Mouse (Mus musculus) lung, postnatal 10 days (tissue): ENCODE data around the gene Mrps18c.

Experiments
- DNase-seq: peaks from one replicate; pipeline ENCODE4 v3.0.0; 2021

Gene Mrps18c

GRCm38 (mm10) chr5:100828701-100829100 lies 30.3 kb downstream of the Mrps18c start:
- DNase-seq = no peak

DNA sequence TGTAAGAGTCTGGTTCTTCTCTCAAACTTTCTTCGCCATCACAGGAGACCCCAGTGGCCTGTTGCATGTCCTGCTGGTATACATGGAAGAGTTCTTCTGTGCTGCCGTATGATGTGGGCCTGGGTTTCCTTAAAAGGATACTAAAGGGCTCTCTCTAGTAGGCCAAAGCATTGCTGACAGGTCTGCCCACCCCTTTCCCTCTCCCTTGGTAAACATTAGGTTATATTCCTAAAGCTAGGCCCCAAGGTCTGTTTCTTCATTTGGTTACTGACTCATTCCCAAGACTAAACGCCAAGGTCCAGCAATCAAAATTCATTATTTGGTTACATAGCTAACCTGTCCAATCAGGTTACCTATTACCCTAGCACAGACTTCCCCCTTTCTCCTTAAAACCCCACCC lies 34.3 kb downstream of the Mrps18c start:
- no peak for DNase-seq

DNA sequence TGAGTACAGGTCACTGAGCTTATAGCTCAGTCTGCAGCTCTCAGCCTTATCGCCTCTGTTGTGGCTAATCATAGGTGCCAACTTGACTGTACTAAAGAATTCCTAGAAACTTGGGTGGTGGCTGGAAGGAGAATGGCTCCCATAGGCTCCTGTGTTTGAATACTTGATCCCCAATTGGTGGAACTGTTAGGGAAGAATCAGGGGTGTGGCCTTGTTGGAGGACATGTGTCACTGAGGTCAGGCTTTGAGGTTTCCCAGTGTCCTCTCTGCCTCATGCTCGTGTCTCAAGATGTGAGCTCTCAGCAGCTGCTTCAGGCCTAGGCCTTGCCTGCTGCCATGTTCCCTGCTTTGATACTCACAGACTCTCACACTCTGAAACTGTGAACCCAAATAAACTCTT lies 35.4 kb downstream of the Mrps18c start:
- DNase-seq = no peak

GRCm38 (mm10) chr5:100835862-100836538 lies 37.6 kb downstream of the Mrps18c start:
- no peak for DNase-seq

- DNase-seq = no peak
Measured at GRCm38 (mm10) chr5:100837907-100838306, 39.5 kb downstream of the Mrps18c start.

GRCm38 (mm10) chr5:100844485-100844884 lies 46.1 kb downstream of the Mrps18c start:
- DNase-seq = no peak

GRCm38 (mm10) chr5:100845485-100845847 lies 47.0 kb downstream of the Mrps18c start, which contains the start of gene Gpat3:
Gene Gpat3, plus strand, starts transcription at chr5:100845713.
- DNase-seq = peak; percentile 27

DNA sequence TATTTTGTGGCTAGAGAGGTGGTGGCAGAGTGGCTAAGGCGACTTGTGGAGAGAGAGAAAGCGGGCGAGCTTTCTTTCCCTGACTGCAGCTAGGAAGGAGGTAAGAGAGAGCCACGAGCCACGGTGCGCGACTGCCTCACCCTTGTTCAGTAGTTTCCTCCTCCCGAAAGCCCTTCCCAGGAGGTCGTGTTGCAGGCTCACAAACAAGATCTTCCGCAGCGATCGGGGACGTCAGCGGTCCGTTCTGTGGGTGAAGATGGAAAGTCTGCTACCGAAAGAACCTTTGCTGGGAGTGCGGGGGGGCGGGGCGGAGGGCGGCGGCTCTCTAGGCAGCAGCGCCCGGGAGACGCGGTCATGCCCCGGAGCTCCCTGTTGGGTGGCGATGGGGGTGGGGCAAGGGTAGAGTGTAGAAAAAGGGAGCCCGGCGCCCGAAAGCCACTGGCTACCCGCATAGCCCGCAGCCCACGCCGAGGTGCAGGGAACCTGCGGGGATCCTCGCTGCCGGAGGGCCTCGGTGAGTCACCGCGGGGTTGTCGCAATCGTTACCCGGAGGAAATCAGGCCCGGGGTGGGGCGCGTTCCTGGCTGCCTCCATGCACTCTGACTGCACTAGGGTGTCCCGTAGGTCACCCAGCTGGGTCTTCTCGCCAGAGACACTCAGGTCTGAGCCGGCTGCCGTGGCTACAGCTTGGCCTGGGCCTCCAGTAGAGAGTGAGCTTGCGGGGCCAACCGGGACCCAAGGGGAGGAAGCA lies 47.6 kb downstream of the Mrps18c start:
- DNase-seq = peak; percentile 72

DNA sequence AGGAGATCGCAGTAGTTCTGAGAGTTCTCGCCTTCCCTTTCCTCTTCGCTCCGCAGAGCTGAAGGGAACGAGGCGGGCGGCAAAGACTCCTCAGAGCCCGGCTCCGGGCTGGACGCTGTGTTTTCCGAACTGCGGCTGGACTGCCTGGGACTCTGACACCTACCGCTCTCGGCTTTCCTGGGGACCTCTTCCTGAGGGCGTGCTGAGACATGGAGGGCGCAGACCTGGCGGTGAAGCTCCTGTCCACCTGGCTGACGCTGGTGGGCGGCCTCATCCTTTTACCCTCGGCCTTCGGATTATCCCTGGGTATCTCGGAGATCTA lies 48.1 kb downstream of the Mrps18c start:
- no peak for DNase-seq

DNA sequence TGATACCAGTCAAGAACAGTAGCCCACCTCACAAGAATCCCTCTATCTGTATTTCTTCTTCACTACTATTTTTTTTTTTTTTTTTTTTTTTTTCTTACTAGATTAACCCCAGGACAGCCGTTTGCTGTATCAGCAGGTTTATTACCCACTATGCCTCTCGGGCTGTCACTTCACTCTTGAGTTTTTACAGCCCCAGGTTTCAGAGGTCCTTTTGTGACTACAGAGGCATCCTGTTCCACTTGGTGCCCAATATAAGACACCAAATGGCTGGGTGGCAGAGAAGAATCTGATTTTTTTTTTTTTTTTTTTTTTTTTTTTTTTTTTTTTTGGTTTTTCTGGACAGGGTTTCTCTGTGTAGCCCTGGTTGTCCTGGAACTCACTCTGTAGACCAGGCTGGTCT lies 48.7 kb downstream of the Mrps18c start:
- no peak for DNase-seq

- no peak for DNase-seq
Measured at GRCm38 (mm10) chr5:100853963-100854362, 55.5 kb downstream of the Mrps18c start.
